Mouse (Mus musculus): ENCODE results near the gene Clec4a3. TPM values are rescaled to one million over a fixed set of nuclear protein-coding genes. Genes with fewer than 3 reads are reported as not detected.
"Not testable (repeated sequence)": the region's sequence is repeated elsewhere in the genome, so short reads cannot be mapped to it uniquely, and the experiment has no call there.

Gene Clec4a3
- polyA plus RNA-seq, 1 experiment from 2014 or later, result 6.8 TPM

DNA sequence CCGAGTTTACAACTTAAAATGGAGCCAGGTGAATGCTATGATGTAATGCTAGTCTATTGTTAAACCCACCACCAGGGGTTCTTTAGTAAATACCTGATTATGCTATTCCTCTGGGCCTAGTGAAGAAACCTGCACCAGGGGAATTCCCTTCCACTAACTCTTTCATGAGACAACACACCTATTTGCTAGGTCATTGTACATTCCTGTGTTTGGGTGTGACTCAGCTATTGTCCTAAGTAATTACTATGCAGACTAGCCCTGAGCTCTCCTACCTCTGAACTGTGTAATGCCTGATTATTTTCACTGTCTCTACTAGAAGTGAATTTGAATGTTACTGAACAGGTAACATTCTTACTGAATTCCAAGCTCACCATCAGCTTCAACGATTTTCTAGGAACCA is 52.4 kb downstream of the Clec4a3 start:
- ATAC-seq (ENCODE audit: insufficient read depth, low FRiP score); H3K36me3 ChIP-seq (ENCODE audit: control insufficient read depth, insufficient read depth, low read length); H3K27me3 ChIP-seq (ENCODE audit: control insufficient read depth, insufficient read depth, low read length): not testable (repeated sequence)

GRCm38 (mm10) chr6:123005591-123005990 is 53.3 kb downstream of the Clec4a3 start:
- WGBS, result 70% methylated on average over 1 of the region's 1 CpGs
- H3K27me3 ChIP-seq (ENCODE audit: control insufficient read depth, insufficient read depth, low read length), result no peaks in the 10 kb centered on the region
- ATAC-seq (ENCODE audit: insufficient read depth, low FRiP score), result no peak

More for the DNA sequence above, 52.4 kb downstream of the Clec4a3 start:
- H3K4me2 ChIP-seq (ENCODE audit: low read depth, low read length); H3K9me3 ChIP-seq (replicated peaks; ENCODE audit: control insufficient read depth, low read length); H3K4me3 ChIP-seq (replicated peaks; ENCODE audit: low read length); H3K9ac ChIP-seq (ENCODE audit: low read length); H3K4me1 ChIP-seq (ENCODE audit: control insufficient read depth, insufficient read depth, low read length); H3K27ac ChIP-seq (ENCODE audit: low read length): not testable (repeated sequence)
- 71% methylated on average over 2 of the region's 2 CpGs for WGBS

More at GRCm38 (mm10) chr6:123005591-123005990, 53.3 kb downstream of the Clec4a3 start:
- Histone ChIP-seq H3K36me3 (ENCODE audit: control insufficient read depth, insufficient read depth, low read length) (no peaks in the 10 kb centered on the region), H3K4me1 (ENCODE audit: control insufficient read depth, insufficient read depth, low read length) (no peaks in the 10 kb centered on the region), H3K4me3 (replicated peaks; ENCODE audit: low read length) (no peak overlapping the region), H3K9me3 (replicated peaks; ENCODE audit: control insufficient read depth, low read length) (no peaks in the 10 kb centered on the region), H3K4me2 (ENCODE audit: low read depth, low read length) (no peak overlapping the region), H3K27ac (ENCODE audit: low read length) (no peak overlapping the region), H3K9ac (ENCODE audit: low read length) (no peak overlapping the region)

Other genes with a start within 250 kb of the Clec4a3 start
- 0.14 and 0.22 TPM in 2 replicates for gene Nanog, start 245.0 kb upstream of the Clec4a3 start, polyA plus RNA-seq (2015; fragmentation: Nextera tagmentation; extraction: Ambion mirVana)
- gene Slc2a3, start 150.9 kb upstream of the Clec4a3 start, polyA plus RNA-seq (2015; fragmentation: Nextera tagmentation; extraction: Ambion mirVana), result 11.2 and 12.1 TPM in 2 replicates
- 5.2 and 5.9 TPM in 2 replicates for gene Foxj2, start 132.6 kb upstream of the Clec4a3 start, polyA plus RNA-seq (2015; fragmentation: Nextera tagmentation; extraction: Ambion mirVana)
- 2.5 and 3.2 TPM in 2 replicates for gene C3ar1, start 96.4 kb upstream of the Clec4a3 start, polyA plus RNA-seq (2015; fragmentation: Nextera tagmentation; extraction: Ambion mirVana)
- 58.6 and 58.8 TPM in 2 replicates for gene Necap1, start 78.0 kb upstream of the Clec4a3 start, polyA plus RNA-seq (2015; fragmentation: Nextera tagmentation; extraction: Ambion mirVana)
- gene Clec4a1, start 30.7 kb upstream of the Clec4a3 start, polyA plus RNA-seq (2015; fragmentation: Nextera tagmentation; extraction: Ambion mirVana), result 5.7 and 6.8 TPM in 2 replicates
- gene Clec4a4, start 37.9 kb downstream of the Clec4a3 start, polyA plus RNA-seq (2015; fragmentation: Nextera tagmentation; extraction: Ambion mirVana), result not detected in 2 replicates
- not detected in 2 replicates for gene Clec4b1, start 97.4 kb downstream of the Clec4a3 start, polyA plus RNA-seq (2015; fragmentation: Nextera tagmentation; extraction: Ambion mirVana)
- gene Clec4a2, start 153.9 kb downstream of the Clec4a3 start, polyA plus RNA-seq (2015; fragmentation: Nextera tagmentation; extraction: Ambion mirVana), result 7.0 and 7.7 TPM in 2 replicates
- 0.12 TPM in 1 of 2 replicates, not detected in the other for gene Clec4b2, start 220.4 kb downstream of the Clec4a3 start, polyA plus RNA-seq (2015; fragmentation: Nextera tagmentation; extraction: Ambion mirVana)

Data from stomach, embryonic 16.5 days (tissue).